12 mouse cellular contexts compared by ENCODE assay signal in genomic region chr9:28513905-28514304, GRCm38 (mm10).
"Had no signal": no experiment of that assay in that cellular context is flagged by ENCODE, and none has a peak within 500 bp of the region (broad histone marks: within the 10 kb centered on the region; RNA-seq: fewer than 3 reads in every experiment).

No protein-coding gene starts in this region.

- DNase-seq: retina, postnatal 1 day; right cerebral cortex, adult 18-20 months; right cerebral cortex, postnatal 14 days; right cerebral cortex, postnatal 25 days; right cerebral cortex, postnatal 4 days; spleen, adult 18-20 months; thymus, adult 18-20 months; thymus, adult 2 months; thymus, postnatal 14 days; thymus, postnatal 25 days; thymus, postnatal 36 days; thymus, postnatal 4 days had no signal
